Mouse (Mus musculus): ENCODE results near the gene Fcgrt.

Fcgrt gene

GRCm38 (mm10) chr7:45053117-45053930, 50.3 kb downstream of the Fcgrt start:
- peak; percentile 77 for DNase-seq

DNA sequence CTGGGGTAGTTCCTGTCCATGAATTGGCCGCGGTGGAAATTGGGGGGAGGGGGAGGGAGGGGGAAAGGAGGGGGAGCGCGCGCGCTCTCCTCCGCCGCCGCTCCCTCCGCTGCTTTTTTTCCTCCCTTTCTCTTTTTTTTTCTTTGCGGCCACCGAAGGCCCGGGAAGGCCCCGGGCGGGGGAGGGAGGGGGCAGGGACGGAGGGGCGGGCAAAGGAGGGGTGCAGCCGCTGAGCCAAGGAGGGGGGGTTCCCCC, 50.9 kb downstream of the Fcgrt start, which contains the start of gene Prr12:
Gene Prr12, minus strand, starts transcription at position 20 of the 255 bp plus-strand sequence.
- DNase-seq = no peak

- DNase-seq = peak; percentile 45
Measured at GRCm38 (mm10) chr7:45052181-45052861, 51.3 kb downstream of the Fcgrt start.

- DNase-seq = no peak
Measured at GRCm38 (mm10) chr7:45051601-45051974, 52.1 kb downstream of the Fcgrt start.

- peak; percentile 75 for DNase-seq
Measured at GRCm38 (mm10) chr7:45050945-45051600, 52.6 kb downstream of the Fcgrt start.

- DNase-seq = no peak
Measured at GRCm38 (mm10) chr7:45048923-45049657, 54.6 kb downstream of the Fcgrt start.

- no peak for DNase-seq
Measured at GRCm38 (mm10) chr7:45048001-45048890, 55.4 kb downstream of the Fcgrt start.

- no peak for DNase-seq
Measured at GRCm38 (mm10) chr7:45047491-45047890, 56.2 kb downstream of the Fcgrt start.

DNA sequence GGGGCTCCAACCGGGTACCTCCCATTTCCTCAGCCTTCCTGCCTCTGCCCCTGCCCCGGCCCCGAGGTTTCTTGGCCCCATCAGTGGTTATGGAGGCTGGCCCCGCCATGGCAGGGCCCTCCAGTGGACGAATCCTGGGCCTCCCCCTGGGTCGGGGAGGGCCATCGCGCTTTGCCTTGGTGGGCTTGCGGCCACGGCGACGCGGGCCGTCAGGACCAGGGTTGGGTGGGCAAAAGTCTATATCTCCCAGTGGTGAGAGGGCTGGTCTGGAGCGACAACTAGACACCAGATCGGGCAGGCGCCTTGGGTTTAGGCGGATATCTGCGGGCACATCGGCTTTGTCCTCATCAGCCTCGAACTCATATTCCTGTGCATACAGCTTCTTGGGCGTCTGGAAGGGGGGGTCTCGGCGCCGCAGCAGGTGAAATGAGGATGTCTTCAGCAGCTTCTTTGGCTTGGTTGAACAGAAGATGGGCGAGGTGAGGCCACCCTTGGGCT, 56.7 kb downstream of the Fcgrt start:
- DNase-seq = no peak

DNA sequence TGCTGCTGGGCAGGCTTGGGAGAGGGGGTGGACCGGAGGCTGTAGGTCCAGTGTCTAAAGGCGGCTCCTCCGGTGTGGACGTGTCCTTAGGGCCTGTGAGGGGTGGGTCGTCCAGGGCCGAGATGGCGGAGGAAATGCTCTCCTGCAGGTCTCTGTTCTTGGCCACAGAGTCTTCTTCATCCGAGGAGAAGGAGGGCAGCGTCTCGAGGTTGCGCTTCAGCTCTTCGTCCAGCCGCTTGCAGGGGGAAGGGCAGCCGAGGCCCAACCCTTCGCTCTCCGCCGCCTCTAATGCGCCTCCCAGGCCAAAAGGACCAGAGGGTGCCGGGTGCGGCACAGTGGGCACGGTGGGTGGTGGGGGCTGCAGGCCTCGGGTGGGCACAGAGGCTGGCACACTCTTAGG, 57.9 kb downstream of the Fcgrt start:
- no peak for DNase-seq

GRCm38 (mm10) chr7:45043307-45043706, 60.3 kb downstream of the Fcgrt start:
- no peak for DNase-seq
